Mouse (Mus musculus): ENCODE measurements around the gene Ldlrad1.

- TF ChIP-seq ZNF384 (IDR thresholded peaks at IDR 0.05; ENCODE audit: low read depth, low read length) (peak; percentile 42; the same call in 1 of the 2 replicates), MAFK (IDR thresholded peaks at IDR 0.05; ENCODE audit: insufficient read depth, low read depth, low read length) (no peak), ZC3H11A (IDR thresholded peaks at IDR 0.05; ENCODE audit: borderline replicate concordance, low read depth, low read length) (no peak)
Measured at GRCm38 (mm10) chr4:107179561-107179960, 29.4 kb upstream of the Ldlrad1 start.

Measured in ES-E14 (cell line).